Mouse (Mus musculus): ENCODE measurements at regions not wholly inside any gene's neighbourhood (a gene's known extent, or its start where the extent isn't known, plus 50 kb on each side); places are given as distances from the start of the nearest gene placed in this dataset.

GRCm38 (mm10) chr3:63638572-63638971, 154.9 kb upstream of the Gm34302 start:
- no peak for ATAC-seq (replicated peaks; ENCODE audit: low read depth, poor library complexity, severe bottlenecking)

- ATAC-seq (replicated peaks; ENCODE audit: low read depth, poor library complexity, severe bottlenecking), result no peak
Observed at GRCm38 (mm10) chr3:63637913-63638312, 154.2 kb upstream of the Gm34302 start.

DNA sequence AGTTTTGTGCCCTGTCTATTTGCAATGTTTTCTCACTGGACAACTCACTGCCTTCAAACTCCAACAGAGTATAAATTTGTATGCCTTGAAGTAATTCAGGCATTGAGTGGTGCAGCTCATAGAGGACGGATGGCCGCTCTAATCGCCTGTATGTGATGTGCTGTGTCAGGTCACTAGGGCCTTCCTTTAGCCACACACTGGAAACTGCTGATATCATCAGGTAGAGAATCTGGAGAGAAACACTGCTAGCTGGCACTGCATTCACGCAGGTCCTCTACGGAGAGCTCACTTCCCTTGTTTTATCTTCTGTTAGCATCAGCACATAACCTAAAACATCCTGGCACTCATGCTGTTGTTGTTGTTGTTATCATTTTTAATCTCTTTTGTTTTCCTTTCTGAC, 144.0 kb upstream of the Gm34302 start:
- no peak for ATAC-seq (replicated peaks; ENCODE audit: low read depth, poor library complexity, severe bottlenecking)

GRCm38 (mm10) chr3:63616127-63616526, 132.4 kb upstream of the Gm34302 start:
- no peak for ATAC-seq (replicated peaks; ENCODE audit: low read depth, poor library complexity, severe bottlenecking)

DNA sequence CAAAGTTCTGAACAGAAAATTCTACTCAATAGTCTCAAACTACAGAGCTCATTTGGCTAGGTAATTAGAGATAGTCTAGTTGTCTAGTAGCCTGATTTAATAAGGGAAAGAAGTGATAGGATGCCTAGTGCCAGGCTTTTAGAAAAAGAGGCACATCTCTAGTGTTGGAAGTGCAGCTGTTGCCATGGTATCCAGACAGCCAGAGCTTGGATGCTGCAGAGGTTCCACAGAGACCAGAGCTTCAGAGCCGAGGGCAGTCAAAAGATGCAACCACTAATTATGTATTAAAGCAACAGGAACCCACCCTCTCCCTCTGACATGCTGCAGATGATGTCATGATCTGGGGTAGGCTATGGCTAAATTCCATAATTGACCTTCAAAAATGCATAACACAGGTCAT, 130.0 kb upstream of the Gm34302 start:
- no peak for ATAC-seq (replicated peaks; ENCODE audit: low read depth, poor library complexity, severe bottlenecking)

DNA sequence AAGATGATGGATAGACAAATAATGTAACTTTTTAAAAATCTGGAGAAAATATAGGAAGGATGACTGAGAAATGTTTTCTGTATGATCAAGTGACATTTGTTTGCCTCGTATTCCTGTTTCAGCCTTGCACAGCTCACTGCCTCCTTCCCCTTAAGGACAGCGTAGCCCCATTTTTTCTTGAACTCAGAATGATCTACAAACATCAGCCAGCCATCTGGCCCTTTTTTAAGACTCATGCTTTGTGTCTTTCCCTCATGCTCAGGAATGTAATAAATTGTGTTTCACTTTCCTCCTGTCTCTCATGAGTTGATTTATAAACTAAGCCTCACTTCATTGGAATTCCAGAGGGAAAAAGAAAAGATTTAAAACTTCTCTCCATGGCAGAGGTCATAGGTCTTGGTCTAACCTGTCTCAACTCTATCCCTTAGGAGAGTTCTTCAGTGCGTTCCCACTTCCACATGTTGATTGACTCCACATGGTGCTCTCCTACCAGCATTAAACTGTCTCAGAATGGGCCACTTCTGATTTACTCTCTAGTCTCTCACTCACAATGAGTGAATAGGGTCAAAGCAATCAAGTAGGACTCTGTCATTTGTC, 129.2 kb upstream of the Gm34302 start:
- ATAC-seq (replicated peaks; ENCODE audit: low read depth, poor library complexity, severe bottlenecking), result no peak

DNA sequence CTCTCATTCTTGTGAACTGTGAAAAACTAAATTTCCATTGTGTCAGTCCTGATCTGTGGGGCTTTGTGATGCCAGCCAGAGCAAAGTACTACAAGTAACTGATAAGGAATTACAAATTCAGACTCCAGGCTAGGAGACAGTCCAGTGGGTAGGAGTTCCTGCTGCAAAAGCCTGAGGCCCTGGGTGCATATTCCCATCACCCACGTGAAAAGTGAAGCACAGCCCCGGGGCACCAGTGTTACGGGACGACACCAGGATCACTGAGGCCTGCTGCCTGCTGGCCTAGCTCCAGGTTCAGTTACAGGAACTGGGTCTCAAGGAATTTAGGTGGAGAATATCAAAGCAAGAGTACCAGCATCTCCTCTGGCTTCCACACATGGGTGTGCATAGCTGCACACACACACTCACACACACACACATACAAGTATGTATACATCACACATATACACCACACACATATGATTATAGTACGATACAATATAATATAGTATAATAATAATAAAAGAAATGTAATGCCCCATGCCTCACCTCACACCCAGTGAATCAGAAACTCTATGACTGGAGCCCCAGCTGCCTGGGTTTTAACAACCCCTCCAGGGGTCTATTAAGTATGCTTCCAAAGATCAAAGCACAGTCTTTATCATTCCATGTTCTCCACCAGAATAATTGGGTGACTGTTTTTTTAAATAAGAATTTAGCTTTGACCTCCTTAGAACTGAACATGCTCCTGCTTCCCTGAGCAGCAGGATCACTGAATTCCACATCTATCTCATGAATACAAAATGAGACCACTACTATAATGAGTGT, 126.6 kb upstream of the Gm34302 start:
- ATAC-seq (replicated peaks; ENCODE audit: low read depth, poor library complexity, severe bottlenecking), result no peak

DNA sequence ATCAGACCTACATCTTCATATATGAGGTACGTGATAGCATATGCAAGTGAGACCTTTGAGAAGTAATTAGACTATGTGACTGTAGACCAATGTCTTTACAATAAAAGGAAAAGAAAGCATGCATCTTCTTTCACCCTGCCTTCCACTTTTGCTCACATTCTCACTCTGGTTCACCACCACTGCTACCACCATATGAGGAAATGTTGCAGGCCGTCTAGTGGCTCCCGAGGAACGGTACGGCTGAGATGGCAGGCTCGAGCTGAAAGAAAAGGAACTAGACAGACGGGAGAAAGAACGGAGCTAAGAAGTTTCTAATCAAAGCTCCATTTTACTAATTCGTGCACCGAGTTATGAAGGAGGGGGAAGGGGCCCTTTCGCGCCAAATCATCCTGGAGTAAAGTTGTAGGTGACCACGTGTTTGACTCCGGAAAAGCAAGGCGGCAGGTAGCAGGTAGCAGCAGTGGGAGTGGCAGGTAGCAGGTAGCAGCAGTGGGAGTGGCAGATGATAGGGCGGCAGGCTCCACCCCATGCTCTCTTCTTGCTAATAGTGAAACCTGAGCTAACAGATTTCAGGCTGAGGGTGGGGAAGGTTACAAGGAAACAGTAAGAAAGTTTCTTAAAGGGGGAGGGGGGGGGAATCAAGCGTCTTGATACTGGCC, 125.9 kb upstream of the Gm34302 start:
- no peak for ATAC-seq (replicated peaks; ENCODE audit: low read depth, poor library complexity, severe bottlenecking)

- no peak for ATAC-seq (replicated peaks; ENCODE audit: low read depth, poor library complexity, severe bottlenecking)
Observed at GRCm38 (mm10) chr3:63582717-63583696, 99.3 kb upstream of the Gm34302 start.

DNA sequence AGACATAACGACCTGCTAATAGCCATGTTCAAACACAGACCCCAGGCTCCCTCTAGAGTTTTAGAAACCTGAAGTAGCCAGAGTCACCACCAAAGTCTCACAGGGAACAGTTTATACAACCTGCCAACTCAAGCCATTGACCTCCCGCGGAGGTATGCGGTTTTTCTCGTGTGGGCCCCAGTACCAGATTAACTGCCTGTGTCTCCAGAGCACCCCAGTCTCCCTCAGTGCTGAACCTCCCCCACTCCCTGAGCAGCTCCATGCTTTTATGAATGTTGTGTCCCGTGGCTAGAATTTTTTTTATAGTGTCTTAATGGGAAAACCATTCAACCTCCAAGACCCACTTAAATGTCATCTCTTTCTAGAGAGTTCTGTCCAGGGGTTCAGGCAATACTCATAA, 98.5 kb upstream of the Gm34302 start:
- no peak for ATAC-seq (replicated peaks; ENCODE audit: low read depth, poor library complexity, severe bottlenecking)

- ATAC-seq (replicated peaks; ENCODE audit: low read depth, poor library complexity, severe bottlenecking), result peak; percentile 92
Observed at GRCm38 (mm10) chr3:63570607-63571353, 87.1 kb upstream of the Gm34302 start.

GRCm38 (mm10) chr3:63570082-63570481, 86.4 kb upstream of the Gm34302 start:
- no peak for ATAC-seq (replicated peaks; ENCODE audit: low read depth, poor library complexity, severe bottlenecking)

- no peak for ATAC-seq (replicated peaks; ENCODE audit: low read depth, poor library complexity, severe bottlenecking)
Observed at GRCm38 (mm10) chr3:63569004-63569596, 85.4 kb upstream of the Gm34302 start.

DNA sequence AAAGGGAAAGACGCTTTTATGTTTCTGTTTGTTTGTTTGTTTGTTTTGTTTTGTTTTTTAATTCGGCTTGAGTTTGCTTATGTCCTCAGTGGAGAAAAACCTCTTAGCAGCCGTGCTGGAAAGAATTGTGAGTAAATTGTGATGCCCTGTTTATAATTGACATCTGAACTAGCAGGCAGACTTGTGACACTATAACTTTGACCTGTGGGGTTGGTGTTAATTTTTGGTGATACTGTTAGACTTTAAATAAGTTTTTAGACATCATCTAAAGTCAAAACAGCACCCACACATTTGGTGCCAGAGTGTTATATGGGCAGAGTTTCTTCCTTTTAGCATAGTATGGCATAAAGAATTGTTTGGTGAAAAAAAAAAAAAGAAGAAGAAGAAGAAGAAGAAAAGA, 84.0 kb upstream of the Gm34302 start:
- no peak for ATAC-seq (replicated peaks; ENCODE audit: low read depth, poor library complexity, severe bottlenecking)

DNA sequence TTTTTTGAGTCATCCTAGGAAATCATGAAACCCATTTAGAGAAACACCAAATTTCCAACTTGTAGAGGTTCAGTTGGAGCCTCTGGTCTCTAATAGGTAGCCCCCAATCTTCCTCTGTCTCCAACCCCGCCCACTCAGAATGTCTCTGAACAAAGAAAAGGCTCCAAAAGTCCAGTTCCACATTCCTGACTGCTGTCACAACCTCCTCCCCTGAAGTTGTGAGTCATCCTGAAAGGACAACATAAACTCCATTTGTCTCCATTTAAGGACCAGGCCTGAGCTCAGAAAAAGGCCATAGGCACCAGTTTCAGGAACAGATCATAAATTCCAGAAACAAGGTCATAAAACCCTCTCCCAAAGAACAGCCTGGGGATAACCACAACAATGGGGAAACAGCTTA, 79.4 kb upstream of the Gm34302 start:
- ATAC-seq (replicated peaks; ENCODE audit: low read depth, poor library complexity, severe bottlenecking), result no peak

GRCm38 (mm10) chr3:63562532-63562931, 78.9 kb upstream of the Gm34302 start:
- no peak for ATAC-seq (replicated peaks; ENCODE audit: low read depth, poor library complexity, severe bottlenecking)

- no peak for ATAC-seq (replicated peaks; ENCODE audit: low read depth, poor library complexity, severe bottlenecking)
Observed at GRCm38 (mm10) chr3:63560745-63561151, 77.1 kb upstream of the Gm34302 start.

- ATAC-seq (replicated peaks; ENCODE audit: low read depth, poor library complexity, severe bottlenecking), result no peak
Observed at GRCm38 (mm10) chr3:63556741-63557140, 73.1 kb upstream of the Gm34302 start.

DNA sequence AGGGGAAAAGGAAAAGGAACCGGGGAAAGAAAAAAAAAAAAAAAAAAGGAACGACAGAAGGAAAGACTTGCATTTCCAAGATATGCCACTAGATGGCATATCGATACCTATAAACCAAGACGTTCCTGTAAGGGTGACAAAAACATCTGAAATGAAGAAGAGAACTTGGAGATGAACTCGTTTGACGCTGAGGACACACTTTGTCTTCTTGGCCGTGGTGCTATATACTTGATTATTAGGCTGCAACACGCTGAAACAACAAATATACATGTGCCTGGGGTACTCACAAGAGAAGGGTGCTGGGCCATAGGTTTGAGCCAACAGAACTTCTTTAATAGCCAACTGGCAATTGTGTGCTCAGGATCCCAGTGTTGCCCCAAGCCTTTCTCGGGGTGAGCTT, 71.2 kb upstream of the Gm34302 start:
- ATAC-seq (replicated peaks; ENCODE audit: low read depth, poor library complexity, severe bottlenecking), result peak; percentile 71

All from common myeloid progenitor, adult 5-6 weeks (primary cell).